Mouse (Mus musculus) urinary bladder, postnatal 4 days (tissue): ENCODE results near the gene H2-M10.6.

Experiments used
- DNase-seq, 2 experiments: peaks; one replicate each; pipeline ENCODE4 v3.0.0; 2021 to 2022; ENCODE audit warnings: low spot score in 2 of 2

H2-M10.6 gene

DNA sequence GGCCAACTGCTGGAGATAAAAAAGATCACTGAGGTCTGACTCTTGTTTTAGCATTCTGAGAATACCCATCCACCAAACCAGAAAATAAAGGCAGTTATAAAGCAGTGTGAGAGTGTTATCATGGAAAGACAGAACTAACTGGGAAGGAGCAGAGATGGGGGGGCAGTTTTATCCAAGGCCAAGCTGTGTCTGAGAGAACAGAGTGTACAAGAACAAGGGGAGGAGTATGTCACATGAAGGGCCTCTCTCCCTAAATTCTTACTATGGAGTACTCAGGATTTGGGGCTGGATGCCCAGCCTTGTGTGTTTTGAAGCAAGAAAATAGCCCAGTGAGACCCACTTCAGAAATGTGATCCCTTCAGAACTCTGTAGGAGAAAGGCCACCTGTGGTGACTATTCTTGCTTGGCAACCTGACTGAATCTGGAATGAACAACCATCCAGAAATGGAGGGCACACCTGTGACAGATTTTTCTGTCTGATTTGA lies 29.0 kb downstream of the H2-M10.6 start:
- DNase-seq: no peak

DNA sequence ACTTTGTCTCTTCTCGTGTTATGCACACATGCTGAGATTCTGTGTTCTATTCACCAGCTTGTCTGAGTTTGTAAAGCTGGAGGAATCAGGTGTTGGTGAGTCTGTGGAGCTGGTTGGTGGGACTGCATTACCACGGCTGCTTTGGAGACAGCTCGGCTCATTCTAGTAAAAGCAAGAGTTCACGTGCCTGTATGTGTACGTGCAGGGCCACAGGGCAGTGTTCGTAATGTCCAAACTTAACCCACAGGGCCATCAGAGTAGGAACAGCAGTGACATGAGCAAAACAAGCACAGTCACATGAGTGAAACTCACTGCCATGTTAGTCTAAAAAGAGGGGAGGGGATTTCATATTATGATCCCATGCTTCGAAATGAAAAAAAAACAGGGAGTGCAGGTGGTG lies 31.7 kb downstream of the H2-M10.6 start:
- no peak for DNase-seq

DNA sequence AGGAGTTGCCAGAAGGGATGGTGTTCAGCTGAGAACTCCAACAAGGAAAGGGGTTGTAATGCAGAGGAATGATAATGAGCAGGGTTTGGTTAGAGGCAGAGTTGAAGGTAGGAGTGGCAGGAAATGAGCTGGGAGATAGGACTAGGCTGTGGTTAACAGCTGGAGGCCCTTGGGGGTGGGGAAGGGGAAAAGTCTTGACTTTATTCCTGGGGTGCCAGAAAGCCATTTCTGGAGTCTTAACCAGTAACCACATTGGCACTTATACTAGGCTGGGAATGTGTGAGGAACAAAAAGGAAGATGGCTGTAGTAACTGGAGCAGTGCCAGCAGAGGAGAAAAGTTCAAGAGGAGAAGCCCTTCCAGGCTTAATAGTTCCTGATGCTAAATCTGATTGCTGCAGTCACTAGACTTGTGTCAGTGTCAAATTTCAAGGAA lies 32.3 kb downstream of the H2-M10.6 start:
- no peak for DNase-seq

DNA sequence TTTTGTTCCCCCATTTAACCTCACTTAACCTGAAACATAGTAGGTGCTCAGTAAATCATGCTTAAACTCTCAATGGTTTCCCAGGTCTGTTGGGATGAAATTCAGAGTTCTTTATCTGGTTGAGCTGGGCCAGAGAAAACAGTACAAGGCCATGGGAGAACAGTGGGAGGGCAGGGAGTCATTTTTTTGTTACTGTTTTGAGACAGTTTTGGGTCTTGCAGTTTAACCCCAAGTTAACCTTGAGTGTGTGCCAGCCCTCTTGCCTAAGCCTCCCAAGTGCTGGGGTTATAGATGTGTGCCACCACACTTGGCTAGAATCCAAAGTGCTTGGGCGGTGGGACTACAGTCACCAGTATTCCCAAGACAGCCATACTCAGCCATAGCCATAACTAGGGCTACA lies 32.8 kb downstream of the H2-M10.6 start:
- DNase-seq: no peak

DNA sequence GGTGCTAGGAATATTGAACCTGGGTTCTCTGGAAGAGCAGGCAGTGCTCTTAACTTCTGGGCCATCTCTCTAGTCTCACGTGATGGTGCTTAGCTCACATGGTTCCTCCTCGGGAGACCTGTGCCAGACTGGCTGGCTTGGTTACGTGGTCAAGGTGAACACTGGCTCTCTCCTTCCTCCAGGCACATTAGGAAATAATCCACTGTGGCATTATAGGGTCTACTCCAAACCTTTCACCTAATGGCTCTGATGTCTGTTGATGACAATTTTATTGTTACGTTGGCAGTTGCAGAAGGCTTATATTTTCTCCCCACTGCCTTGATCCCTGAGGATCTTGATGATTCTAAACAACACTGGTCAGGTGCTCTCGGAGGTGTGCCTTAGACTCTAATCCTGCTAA lies 36.9 kb downstream of the H2-M10.6 start:
- no peak for DNase-seq

DNA sequence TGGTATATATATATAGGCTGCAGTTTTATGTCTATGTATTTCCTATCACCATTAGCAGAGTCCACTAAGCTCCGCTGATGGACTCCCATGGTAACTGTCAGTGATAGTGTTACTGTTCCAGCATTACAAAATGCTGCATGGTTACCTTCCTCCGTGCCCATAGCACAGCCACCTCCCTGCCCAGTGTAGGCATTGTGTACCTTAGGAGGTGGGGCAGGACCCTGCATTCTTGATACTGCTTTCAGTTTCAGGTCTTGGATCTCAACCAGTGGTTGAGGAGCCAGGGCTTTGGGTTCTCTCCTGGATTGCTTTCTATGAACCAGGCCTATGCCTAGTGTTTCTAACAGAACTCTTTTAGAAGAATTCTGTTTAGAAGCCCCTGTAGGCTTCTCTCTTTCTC lies 38.0 kb downstream of the H2-M10.6 start:
- no peak for DNase-seq

DNA sequence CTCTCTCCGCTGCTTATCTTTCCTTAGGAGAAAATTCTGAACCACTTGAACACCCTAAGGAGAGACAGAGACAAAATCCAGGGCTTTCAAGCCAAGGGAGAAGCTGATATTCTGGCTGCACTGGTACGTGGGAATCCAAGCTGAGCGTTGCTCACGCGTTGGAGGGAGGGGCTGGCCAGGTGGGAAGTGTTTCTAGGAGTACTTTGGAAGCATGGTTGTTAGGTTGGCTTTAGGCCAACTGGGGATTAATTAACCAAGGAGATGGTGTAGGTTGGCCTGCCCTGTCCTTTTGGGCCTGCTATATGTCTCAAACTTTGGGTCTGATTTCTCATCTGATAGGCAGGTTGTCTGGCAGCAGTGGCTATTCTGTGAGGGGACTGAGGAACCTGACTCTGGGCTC lies 39.2 kb downstream of the H2-M10.6 start:
- no peak for DNase-seq

DNA sequence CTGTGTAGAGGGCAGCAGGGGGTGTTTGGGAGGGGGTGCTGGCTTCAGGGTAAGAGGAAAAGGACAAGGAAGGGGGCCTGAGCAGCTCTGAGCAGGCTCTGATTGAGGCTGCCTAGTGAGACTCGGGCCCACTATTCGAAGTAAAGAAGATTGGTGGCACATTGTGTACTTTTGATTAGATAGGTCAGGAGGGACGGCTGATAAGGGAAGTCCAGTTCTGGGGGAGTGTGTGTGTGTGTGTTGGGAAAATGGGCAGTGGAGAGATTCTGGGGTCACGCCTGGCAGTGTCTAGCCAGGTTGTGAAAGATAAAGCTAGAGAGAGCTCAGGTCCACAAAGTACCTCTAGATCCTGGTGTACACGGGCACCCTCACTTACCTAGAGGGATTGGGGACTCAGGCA lies 39.7 kb downstream of the H2-M10.6 start:
- no peak for DNase-seq

DNA sequence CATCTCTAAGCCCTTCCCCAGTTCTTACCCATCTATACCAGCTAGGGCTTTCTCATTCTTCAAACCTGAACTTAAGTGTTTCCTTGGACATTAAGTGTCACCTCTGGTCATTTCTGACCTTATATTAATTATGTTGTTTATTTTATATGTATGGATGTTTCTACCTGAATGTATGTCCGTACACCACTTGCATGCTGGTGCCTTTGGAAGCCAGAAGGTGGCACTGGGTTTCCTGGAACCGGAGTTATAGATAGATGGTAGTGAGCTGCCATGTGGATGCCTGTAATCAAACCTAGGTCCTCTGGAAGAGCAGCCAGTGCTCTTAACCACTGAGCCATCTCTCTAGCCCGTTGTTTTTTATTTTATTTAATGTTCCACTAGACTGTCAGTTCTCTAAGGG lies 43.5 kb downstream of the H2-M10.6 start:
- no peak for DNase-seq

DNA sequence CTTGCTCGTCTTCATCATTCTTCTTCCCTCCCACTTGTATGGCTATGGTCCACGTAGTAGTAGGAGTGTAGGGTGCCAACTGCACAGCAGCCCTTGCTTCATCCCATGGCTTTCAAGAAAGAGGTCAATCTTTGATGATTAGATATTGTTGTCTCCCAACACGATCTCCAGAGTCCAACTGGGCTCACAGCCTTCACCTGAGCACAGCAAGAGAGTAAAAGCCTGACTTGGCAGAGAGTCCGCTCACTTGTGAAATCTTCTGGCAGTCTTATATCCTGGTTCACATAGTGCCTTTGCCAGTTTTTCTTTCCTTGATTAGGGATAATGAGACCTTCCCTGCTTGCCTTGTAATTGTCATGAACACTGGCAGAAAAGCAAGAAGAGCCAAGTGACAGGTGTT lies 44.3 kb downstream of the H2-M10.6 start:
- no peak for DNase-seq

DNA sequence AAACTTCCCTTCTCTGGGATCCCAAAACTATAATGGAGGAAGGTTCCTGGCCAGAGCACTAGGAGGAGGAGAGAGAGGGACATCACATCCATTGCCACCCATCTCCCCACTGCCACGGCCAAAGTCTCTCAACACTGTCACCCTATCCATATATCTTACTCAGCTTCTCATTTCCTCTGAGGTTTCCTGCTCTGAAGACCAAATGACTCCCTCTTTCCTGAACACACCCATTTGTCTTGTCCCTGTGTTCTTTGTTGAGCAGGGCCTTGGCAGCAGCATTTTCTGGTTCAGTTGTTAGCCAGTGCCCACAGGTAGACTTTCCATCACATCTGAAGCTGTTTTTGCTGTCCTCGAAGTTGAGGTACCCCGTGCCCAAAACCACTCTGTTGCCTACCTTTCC lies 46.2 kb downstream of the H2-M10.6 start:
- no peak for DNase-seq

DNA sequence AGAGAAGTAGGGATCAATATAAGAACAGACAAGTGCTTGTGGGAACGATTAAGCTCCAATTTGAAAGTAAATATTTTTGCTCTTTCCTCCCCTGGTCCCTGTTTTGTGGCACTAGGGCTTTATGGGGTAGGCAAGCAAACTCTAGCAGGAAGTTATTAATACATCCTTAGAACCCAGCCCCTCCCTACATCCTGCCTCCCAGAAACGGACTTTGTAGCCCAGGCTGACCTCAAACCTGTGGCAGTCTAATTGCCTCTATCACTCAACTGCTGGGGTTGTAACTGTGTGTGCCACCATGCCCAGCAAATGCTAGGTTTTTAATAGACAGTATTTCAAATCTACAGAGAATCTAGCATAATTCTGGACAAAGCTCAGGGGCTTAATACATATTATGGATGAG lies 49.7 kb downstream of the H2-M10.6 start:
- no peak for DNase-seq
